Mouse (Mus musculus) embryonic facial prominence, embryonic 14.5 days (tissue): ENCODE measurements at regions not wholly inside any gene's neighbourhood (a gene's known extent, or its start where the extent isn't known, plus 50 kb on each side); places are given as distances from the start of the nearest gene placed in this dataset.

Source experiments
- ATAC-seq: fragments of 200-750 bp; cut with Nextera tagmentation; 2 replicates; pipeline ENCODE4 v1.8.0; 2017; ENCODE audit warnings: low read depth, moderate number of reproducible peaks, moderate TSS enrichment
- DNase-seq: peaks from one replicate; pipeline ENCODE4 v3.0.0-alpha.2; 2015; ENCODE audit warnings: low spot score
- H3K27ac ChIP-seq: fragments of 300-500 bp; sonication (generic); replicated peaks from 2 replicates; pipeline ENCODE4 v1.5.1; 2014; ENCODE audit warnings: low read depth, mild to moderate bottlenecking, low read length, moderate library complexity
- H3K27me3 ChIP-seq: fragments of 300-500 bp; sonication (generic); replicated peaks from 2 replicates; pipeline ENCODE4 v1.6.1; 2014; ENCODE audit warnings: low read length; ENCODE audit not compliant: control insufficient read depth, insufficient read depth
- H3K36me3 ChIP-seq: fragments of 300-500 bp; sonication (generic); 2 replicates; pipeline ENCODE4 v1.6.1; 2014; ENCODE audit warnings: low read length, mixed read lengths; ENCODE audit not compliant: control insufficient read depth, insufficient read depth
- H3K4me1 ChIP-seq: fragments of 300-500 bp; sonication (generic); 2 replicates; pipeline ENCODE4 v1.6.1; 2014; ENCODE audit warnings: antibody characterized with exemption, low read length; ENCODE audit not compliant: control insufficient read depth, insufficient read depth
- H3K4me2 ChIP-seq: fragments of 300-500 bp; sonication (generic); 2 replicates; pipeline ENCODE4 v1.6.1; 2014; ENCODE audit warnings: low read depth, mild to moderate bottlenecking, low read length, moderate library complexity, mixed read lengths
- H3K4me3 ChIP-seq: fragments of 300-500 bp; sonication (generic); 2 replicates; pipeline ENCODE4 v1.5.1; 2014; ENCODE audit warnings: low read depth, mild to moderate bottlenecking, low read length
- H3K9ac ChIP-seq: fragments of 300-500 bp; sonication (generic); 2 replicates; pipeline ENCODE4 v1.6.1; 2014; ENCODE audit warnings: low read depth, mild to moderate bottlenecking, low read length, moderate library complexity, mixed read lengths
- H3K9me3 ChIP-seq: fragments of 300-500 bp; sonication (generic); 2 replicates; pipeline ENCODE4 v1.6.1; 2016; ENCODE audit warnings: low read length; ENCODE audit not compliant: control insufficient read depth
- WGBS: fragments of 180-500 bp; shearing (Covaris S2); extraction: QIAGEN DNeasy Blood & Tissue Kit; methylation state at CpG from one replicate; pipeline ENCODE4 v1.1.7; 2014; 5-methylcytosine and 5-hydroxymethylcytosine counted together

DNA sequence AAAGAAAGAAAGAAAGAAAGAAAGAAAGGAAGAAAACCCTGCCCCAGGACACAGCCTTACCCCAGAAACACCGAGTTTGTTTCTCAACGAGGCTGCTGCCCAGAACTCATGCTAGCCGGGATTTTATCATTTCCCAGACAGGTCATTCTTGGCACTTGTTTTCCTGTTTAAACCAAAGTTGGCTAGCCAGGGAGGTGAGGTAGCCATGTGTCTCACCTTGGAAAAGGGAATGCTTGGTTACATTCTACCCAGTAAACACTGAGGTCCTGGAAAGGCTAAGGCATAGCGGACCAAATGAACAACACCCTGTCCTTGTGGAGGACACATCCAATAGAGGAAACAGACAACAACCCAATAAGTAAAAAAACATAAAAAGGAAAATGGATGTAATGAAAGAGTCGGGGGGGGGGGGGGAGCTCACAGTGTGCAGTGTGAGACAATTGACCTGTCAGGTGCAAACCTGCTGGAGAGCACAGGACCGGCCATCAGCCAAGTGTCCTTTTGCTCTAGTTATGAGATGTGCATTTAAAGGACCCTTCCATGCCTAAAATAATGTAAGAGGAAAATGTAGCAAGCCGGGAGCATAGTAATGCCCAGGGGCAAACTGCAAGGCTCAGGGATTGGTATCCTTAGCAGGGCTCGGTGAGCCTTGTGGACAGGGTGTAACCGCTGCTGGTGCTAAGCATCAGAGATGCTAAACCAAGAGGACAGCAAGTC lies 78.2 kb upstream of the Fzd7 start:
- H3K27ac ChIP-seq = no peak overlapping the region
- no peaks in the 10 kb centered on the region for H3K9me3 ChIP-seq

GRCm38 (mm10) chr1:59405370-59405769 lies 76.9 kb upstream of the Fzd7 start:
- ATAC-seq = no peak
- Histone ChIP-seq H3K9me3 (no peaks in the 10 kb centered on the region), H3K9ac (no peak overlapping the region), H3K27ac (no peak overlapping the region), H3K36me3 (no peaks in the 10 kb centered on the region), H3K4me2 (no peak overlapping the region), H3K4me1 (peaks cover 5% of the 10 kb centered on the region), H3K4me3 (no peak overlapping the region), H3K27me3 (no peaks in the 10 kb centered on the region)
- DNase-seq = no peak
- WGBS = 71% methylated on average over 8 of the region's 8 CpGs

More for the DNA sequence above, 78.2 kb upstream of the Fzd7 start:
- Histone ChIP-seq H3K4me2 (no peak overlapping the region), H3K4me1 (no peaks in the 10 kb centered on the region), H3K36me3 (no peaks in the 10 kb centered on the region), H3K9ac (no peak overlapping the region), H3K4me3 (no peak overlapping the region), H3K27me3 (no peaks in the 10 kb centered on the region)
- ATAC-seq (no peak), DNase-seq (no peak)
- 79% methylated on average over 9 of the region's 9 CpGs for whole genome bisulfite sequencing

GRCm38 (mm10) chr1:59406741-59407306 lies 75.4 kb upstream of the Fzd7 start:
- Histone ChIP-seq H3K4me2 (no peak overlapping the region), H3K9me3 (no peaks in the 10 kb centered on the region), H3K27me3 (no peaks in the 10 kb centered on the region), H3K4me1 (peaks cover 5% of the 10 kb centered on the region), H3K27ac (no peak overlapping the region), H3K4me3 (no peak overlapping the region), H3K36me3 (no peaks in the 10 kb centered on the region), H3K9ac (no peak overlapping the region)
- WGBS = 38% methylated on average over 6 of the region's 6 CpGs
- DNase-seq (no peak), ATAC-seq (no peak)

- H3K27ac ChIP-seq = peak overlapping the region; percentile 42; the same call in 1 of the 2 replicates
Observed at GRCm38 (mm10) chr1:59409585-59410160, 72.6 kb upstream of the Fzd7 start.

GRCm38 (mm10) chr1:59413264-59413663 lies 69.0 kb upstream of the Fzd7 start:
- Histone ChIP-seq H3K27me3 (no peaks in the 10 kb centered on the region), H3K9me3 (no peaks in the 10 kb centered on the region), H3K4me1 (peaks cover 5% of the 10 kb centered on the region), H3K9ac (no peak overlapping the region), H3K27ac (no peak overlapping the region), H3K4me3 (no peak overlapping the region), H3K4me2 (no peak overlapping the region), H3K36me3 (no peaks in the 10 kb centered on the region)
- ATAC-seq (no peak), DNase-seq (no peak)
- WGBS = 88% methylated on average over 8 of the region's 8 CpGs

More at GRCm38 (mm10) chr1:59409585-59410160, 72.6 kb upstream of the Fzd7 start:
- peak; percentile 38; the same call in 1 of the 2 replicates for ATAC-seq
- H3K9ac ChIP-seq = no peak overlapping the region
- H3K4me3 ChIP-seq = no peak overlapping the region
- no peaks in the 10 kb centered on the region for H3K27me3 ChIP-seq
- DNase-seq = peak; percentile 67
- H3K9me3 ChIP-seq = no peaks in the 10 kb centered on the region
- H3K36me3 ChIP-seq = no peaks in the 10 kb centered on the region
- no peak overlapping the region for H3K4me2 ChIP-seq
- peaks cover 5% of the 10 kb centered on the region for H3K4me1 ChIP-seq
- 7% methylated on average over 8 of the region's 8 CpGs for WGBS

DNA sequence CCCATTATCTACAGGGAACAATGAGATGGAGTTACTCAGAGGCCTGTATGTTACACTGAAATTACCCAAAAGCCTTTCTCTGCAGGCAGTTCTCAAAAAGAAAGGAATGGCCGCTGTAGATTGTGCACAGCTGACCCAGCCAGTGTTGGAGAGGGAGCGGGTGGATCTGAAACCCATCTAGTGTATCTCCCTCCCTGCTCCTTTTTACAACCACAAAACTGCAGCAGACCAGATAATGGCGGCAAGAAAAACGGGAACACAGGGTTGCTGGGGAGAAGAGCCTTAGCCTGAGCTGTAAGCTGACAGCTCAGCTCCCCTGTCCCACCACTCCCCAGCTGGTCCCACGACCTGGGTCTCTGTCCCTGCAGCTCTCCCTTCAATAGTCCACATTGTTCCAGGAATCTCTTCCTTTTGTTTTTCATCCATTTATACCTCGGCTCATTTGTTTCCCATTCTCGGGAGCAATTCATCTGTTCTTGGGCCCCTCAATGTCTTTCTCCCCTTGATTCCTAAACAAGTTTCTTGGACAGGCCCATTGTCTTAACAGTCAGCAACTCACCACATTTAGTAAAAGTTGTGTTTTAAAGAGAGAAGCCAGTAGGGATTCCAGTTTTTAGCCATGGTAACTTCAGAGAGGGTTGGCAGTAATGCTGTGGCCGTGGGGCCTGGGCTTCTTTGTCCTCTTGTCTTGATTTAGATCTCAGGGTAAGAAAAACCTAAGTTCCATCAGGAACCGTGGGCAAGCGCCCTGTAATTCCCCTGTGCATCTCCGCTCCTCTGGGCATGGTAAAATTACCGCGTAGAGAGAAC lies 67.6 kb upstream of the Fzd7 start:
- Histone ChIP-seq H3K27ac (no peak overlapping the region), H3K4me1 (peaks cover 3% of the 10 kb centered on the region), H3K9me3 (no peaks in the 10 kb centered on the region), H3K4me2 (no peak overlapping the region), H3K27me3 (no peaks in the 10 kb centered on the region), H3K9ac (no peak overlapping the region), H3K36me3 (no peaks in the 10 kb centered on the region), H3K4me3 (no peak overlapping the region)
- DNase-seq (no peak), ATAC-seq (no peak)
- 68% methylated on average over 13 of the region's 13 CpGs for WGBS

GRCm38 (mm10) chr1:59415733-59416312 lies 66.4 kb upstream of the Fzd7 start:
- peak; percentile 42; the same call in 1 of the 2 replicates for ATAC-seq
- Histone ChIP-seq H3K4me1 (no peaks in the 10 kb centered on the region), H3K9ac (no peak overlapping the region), H3K4me2 (no peak overlapping the region), H3K36me3 (no peaks in the 10 kb centered on the region), H3K27ac (no peak overlapping the region), H3K9me3 (no peaks in the 10 kb centered on the region), H3K4me3 (no peak overlapping the region), H3K27me3 (no peaks in the 10 kb centered on the region)
- 72% methylated on average over 11 of the region's 11 CpGs for WGBS
- DNase-seq = no peak

- DNase-seq = no peak
- Histone ChIP-seq H3K4me1 (peaks cover 4% of the 10 kb centered on the region), H3K9me3 (no peaks in the 10 kb centered on the region), H3K4me2 (no peak overlapping the region), H3K27ac (no peak overlapping the region), H3K4me3 (no peak overlapping the region), H3K36me3 (no peaks in the 10 kb centered on the region), H3K27me3 (no peaks in the 10 kb centered on the region), H3K9ac (no peak overlapping the region)
- 37% methylated on average over 1 of the region's 1 CpGs for WGBS
- ATAC-seq = no peak
Observed at GRCm38 (mm10) chr1:59417317-59417716, 64.9 kb upstream of the Fzd7 start.
